Mouse (Mus musculus) neural tube, embryonic 10.5 days (tissue): ENCODE measurements around the gene Tmem120b.

Source experiments
- DNase-seq: peaks from one replicate; pipeline ENCODE4 v3.0.0-alpha.2; 2017; ENCODE audit warnings: low spot score; ENCODE audit errors: extremely low spot score

The Tmem120b gene

DNA sequence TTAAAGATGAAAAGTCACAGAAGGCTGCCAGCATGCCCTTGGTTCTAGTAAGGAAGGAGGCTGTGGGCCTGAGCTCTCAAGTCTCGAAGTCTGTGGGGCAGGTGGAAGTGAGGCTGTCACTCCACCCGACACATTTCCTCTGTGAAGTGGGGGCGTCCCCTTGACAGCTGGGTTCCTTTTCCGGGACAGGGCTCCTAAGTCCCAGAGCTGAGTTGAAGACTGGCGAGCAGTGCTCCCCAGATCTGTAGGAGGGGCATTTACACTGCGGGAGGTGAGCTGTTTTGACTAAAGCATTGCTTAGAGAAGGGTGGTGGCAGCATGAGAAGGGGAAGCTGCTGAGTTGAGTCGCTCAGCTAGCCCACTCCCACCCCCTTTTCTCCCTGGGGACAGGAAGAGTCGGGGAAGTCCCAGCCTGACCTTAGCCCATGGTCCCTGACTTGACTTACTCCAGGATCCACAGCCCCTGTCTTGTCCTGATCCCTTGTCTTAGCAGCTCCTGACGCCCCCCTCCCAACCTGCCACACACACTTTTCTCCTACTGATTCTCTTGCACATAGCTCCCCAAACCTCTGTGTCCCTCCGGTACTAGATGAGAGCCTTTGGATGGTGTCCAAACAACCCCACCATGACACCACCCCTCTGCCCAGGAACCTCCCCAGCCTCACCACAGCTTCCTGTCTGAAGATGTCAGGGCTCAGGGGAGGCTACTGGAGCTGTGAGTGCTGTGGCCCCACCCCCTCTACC, 60.4 kb downstream of the Tmem120b start:
- DNase-seq: no peak

DNA sequence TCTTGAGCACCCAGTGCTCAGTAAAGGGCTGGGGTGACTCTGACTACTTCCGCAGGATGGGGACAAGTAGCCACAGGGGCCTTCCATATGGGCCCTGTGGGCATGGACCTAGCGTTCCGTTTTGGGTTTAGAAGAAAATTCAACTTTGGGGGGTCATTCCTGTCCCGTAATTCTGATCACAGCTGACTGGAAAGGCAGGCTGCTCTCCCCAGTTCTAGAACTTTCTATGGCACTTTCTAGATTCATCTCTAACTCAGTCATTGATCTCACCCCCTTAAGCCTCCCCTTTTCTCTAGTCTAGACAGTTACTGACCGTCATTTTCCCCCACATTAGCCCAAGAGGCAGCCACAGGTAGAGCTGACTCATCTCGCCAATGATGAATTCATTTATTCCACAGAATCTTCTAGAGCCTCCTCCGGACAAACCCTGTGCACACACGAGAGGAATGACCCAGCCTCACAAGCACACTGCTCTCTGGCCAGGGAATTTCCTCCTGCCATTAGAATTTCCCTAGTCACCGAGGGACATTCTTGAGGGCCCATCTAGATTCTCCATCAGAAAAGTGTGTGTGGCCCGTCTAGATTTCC, 61.0 kb downstream of the Tmem120b start:
- no peak for DNase-seq

DNA sequence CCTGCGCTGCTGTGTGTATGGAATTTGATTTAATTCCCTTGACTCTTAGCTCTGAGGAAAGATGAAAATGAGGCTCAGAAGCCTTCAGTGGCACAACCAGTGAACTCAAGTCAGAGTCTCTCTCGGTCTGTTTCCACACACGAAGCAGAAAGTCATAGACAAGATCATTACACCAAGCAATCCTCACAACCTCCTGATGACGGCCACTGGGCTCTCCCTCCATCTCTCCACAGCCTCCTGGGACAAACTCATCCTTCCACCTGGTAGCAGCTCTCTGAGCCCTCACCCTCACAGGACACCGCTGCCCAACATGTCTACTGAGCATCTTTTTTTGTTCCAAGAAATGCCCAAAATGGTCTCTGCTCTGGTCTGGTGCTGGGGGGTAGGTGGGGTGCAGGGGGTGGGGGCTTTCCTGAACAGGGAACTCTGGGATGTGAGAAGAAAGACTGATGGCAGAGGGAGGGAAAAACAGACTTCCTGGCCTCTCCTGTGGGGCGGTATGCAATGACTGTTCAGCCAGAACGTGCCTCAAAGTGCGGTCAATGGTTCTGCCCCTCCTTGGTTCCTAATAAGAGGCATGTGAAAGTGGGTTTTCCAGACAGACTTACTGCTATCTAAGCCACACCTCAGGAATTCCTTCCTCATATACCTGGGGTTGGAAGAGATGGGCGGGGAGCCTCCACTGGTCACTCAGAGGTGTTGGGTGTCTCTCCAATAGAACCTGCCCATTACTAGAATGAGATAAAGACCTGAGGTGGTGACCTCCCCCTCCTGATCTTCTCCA, 62.0 kb downstream of the Tmem120b start:
- no peak for DNase-seq

DNA sequence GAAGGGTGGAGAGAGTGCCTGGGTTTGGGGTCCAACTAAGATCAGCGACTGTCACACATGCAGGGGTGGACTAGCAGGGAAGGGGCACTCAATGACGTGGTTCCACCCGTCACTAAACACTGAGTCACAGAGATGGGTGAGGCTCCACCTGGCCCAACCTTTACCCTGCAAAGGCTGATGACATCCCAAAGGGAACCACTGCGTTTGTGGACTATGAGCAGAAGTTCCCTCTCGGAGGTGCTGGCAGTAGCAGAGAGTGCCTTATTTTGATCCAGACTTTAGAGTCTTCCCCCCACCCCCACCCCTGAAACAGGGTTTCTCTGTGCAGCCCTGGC, 62.6 kb downstream of the Tmem120b start:
- no peak for DNase-seq

DNA sequence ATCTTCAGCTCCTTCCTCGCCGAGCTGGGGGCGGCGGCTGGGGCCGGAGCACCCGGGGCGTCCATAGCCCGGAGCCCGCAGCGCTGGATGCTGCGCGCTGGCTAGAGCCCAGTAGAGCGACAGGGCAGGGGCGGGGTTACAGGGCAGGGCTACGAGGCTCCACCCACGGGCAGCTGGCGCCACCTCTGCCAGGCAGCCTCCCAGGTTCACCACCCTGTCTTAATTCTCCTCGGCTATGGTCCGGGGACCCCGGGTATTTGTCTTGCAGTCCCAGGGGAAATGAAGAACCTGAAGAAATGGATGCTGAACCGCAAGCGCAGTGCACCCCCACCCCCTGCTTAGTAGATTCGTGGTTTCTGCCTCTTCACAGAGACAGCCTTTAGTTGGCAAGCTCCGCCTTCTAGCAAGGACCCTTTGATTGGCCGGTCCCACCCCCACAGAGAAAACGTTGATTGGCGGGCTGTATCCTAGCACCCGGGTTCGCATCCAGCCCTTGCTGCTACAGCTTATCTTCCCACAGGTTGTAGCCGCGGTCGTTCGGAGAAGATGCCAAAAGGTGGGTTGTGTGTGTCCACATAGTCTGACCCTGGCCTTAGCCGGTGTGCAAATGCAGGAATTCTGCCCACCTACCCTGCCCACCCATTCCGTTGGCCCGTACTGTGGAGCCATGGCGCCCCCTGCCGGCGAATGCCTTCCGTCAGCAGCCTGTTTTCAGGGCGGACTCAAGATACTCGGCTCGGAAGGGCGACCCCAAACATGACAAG, 64.3 kb downstream of the Tmem120b start, which contains the start of gene Rhof:
Gene Rhof, minus strand, starts transcription at position 385 of the 764 bp plus-strand sequence.
- DNase-seq: peak; percentile 83

DNA sequence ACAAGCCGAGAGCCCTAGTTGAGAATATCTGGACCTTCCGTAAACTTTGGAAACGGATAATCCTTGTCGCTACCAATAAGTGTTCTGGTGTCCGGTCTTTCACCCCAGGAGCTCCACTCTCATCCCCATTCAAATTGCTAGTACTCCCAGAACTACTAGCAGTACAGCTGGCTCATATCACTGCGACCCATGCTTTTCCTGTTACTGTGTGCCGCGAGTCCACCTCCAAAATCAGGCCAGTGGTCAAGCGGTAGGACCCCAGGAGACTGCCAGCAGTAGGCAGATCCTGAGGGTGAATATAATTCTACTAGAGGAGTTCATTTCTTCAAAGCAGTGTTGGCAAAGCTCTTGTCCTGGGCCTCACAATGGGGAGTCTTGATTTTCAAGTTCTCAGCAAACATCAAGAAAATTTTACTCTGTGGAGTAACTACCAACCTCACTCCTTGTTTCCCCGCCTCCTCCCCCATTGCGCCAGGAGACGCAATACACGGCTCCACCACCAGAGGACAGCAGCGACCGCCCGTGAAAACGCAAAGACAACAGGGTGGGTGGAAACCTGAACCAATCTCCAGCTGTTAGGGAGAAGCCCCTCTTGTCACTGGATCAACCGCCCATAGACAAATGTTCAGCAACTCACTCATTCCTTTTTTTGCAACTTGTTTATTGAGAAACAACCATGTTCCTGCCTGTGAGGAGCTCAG, 65.0 kb downstream of the Tmem120b start:
- DNase-seq: peak; percentile 93

DNA sequence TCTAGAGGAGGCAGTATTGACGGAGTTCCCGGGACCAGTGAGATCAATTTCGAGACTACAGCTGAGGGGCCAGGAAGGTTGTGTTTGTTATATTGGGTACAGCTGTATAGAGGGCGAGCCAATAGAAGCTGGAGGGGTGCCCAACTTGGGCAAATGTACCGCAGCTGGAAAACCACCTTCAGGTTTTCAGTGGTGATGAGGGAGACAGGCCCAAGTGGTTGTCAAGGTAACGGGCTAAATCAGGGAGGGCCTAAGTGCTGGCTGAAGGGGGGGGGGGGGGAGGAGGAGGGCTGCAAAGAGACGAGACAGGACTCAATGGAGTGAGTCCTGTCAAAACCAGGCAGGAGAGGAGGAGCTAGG, 65.5 kb downstream of the Tmem120b start:
- DNase-seq: no peak

DNA sequence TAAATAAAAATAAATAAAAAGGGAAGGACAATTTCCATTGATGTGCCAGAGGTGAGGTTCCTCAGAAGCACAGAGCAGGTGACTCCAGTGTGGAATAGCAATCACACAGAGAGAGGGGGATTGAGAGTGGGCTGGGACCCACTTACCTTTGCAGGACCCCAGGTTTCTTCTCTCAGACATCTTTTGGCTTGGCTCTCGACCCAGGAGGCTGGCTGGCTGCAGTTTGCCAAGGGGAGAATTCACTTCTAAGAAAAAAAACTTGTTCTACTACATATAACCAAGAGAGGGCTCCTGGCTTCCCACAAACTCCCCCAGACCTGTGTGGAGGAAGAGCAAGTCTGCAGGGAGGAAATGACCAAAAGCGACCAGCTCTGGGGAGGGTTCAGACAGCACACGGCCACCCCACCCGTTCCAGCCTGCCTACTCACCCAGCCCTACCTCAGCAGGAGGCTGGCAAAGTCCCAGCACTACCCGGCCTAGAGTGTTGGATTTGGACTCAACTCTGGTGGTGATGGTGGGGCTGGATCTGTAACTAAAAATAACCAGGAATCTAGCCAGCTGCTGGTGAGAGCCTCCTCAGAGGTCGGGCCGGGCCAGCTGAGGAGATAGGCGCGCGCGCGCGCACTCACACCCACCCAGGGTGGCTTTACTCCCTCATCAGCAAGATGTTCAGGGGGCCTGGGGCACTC, 66.1 kb downstream of the Tmem120b start:
- DNase-seq: no peak

DNA sequence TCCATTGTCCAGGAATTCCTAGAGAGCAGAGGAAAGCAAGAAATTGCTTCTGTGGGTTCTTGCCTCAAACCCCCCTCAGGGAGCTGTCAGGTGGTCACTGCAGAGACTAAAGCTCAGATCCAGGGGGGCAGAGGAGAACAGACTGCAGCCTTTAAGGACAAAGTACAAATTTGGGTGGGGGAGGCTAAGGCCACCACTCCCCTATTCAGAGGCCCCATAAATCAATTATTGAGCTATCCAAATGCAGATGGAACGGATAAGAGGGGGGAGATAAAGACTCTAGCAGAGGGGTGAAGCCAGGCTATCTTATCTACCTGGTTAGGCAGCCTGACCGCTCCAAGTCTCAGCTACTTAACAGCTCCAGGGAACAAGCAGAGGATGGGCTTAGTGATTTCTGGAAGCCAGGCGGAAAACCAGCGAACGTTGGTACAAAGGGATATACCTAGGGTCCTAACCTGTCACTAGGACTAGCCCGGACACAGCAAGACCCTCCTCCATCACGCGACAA, 66.7 kb downstream of the Tmem120b start:
- no peak for DNase-seq

DNA sequence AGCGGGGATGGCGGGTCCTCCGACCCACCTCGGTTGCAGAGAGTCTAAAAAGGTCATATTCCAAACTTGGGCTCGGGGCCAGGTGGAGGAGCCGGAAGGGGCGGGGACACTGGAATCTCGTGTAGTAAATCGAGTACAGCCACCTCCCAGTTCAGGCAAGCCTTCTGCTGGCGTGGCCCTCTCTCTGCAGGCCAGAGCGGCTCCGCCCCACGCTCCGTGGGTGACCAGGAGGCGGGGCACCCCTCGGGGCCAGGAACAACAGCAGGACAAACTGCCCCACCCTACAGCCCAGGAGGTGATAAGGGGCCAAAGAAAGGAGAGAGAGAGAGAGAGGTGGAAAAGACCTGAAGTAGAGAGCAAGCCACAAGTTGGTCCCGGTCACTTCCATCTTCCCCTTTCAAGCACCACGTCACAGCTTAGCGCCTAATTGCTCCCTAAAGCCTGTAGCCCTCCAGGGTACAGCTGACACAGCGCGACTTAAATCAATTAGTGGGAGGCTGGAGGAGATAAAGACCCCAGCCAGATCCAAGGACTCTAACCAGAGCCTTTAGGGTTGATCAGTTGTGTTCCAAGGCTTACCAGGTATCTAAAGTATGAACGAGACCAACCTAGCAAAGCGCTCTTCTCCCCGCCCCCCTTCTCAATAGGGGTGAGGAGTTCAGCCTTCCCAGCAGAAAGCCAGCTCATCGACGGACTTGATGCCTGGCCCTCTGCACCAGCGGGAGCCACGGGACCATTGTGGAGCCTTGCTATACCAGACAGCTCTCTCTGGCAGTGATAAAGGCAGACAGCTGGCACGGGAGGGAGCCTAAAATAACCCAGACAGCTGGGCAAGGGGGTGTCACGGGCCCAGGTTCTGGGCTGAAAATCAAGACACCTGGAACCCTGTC, 67.5 kb downstream of the Tmem120b start:
- peak; percentile 59 for DNase-seq

DNA sequence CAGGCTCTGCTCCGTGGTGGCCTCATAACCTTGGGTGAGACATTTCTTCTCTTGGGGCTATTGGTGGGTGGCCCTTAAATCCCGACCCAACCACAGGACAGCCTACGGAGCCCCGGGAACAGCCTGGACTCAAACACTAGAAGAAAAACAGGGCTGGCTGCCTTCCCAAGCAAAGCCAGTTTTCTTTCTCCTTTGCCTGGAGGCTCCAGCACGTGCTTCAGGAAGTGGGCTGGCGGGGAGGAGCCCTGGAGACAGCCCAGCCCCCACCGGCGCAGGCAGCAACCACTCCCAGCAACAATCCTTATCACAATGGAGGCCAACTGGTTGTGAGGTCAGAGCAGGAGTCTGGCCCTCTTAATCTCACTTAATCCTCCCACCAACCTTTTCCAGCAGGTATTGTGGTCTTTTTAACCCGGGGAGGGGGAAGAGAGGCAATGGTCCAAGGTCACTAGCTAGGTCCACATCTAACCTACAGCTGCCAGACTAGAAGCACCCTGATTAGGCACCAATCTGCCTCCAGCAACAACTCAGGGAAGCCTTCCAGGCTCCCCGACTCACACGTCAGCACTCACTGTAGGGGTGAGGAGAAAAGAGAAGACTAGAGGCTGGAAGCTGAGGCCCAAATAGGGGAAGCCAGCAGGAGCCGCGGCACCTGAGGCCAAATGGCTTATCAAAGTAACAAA, 68.3 kb downstream of the Tmem120b start:
- peak; percentile 75 for DNase-seq

DNA sequence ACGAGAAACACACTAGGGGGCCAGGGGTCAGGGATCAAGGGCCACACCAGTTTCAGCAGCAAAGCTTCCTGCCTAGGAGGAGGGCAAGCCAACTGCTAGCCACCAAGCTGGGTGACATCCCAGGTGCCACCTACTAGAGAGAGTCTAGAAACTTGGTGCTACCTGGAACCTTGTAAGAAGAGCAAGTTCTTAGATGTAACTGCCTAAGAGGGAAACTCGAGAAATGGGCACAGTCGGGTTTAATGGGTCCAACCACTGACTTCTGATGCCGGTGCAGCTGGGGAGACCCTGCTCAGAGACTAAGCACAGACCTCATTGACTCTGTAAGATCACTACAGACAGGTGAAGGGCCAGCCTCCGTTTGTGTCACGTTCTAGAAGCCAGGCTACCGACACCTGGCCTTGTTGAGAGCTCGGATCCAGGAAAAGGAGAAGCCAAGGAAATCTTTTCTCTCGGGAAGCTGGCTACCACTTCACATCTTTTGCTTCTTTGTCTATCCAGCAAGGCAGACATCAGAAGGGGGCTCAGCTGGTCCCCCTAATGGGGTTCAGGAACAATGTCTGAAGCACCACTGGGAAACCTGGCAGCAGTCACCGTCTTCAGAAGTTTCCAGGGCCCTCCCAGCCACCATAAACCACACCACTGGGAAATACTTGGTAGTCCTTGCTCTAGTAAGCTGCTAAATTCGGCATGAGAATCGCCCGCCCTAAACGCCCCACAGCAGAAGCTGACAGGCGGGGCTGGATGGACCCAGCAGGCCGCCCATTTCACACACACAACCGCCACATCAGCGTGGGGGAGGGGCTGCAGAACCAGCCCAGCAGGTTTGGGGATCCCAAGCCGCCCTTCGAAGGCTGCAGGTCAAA, 69.1 kb downstream of the Tmem120b start:
- DNase-seq: peak; percentile 79

DNA sequence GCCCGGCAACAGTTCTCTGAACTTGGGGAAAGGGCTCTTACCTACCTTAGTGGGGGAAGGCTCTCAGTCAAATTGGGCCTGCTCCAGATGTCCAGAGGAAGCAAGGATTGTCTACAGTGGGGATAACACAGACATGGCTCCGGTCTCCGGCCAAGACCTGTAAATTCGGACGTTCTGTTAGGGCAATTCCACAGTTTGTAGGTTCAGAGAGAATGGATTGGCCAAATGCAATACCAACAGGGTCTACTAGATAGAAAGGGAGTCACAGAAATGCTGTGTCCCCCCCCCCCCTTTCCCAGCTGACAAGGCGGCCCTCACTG, 69.7 kb downstream of the Tmem120b start:
- DNase-seq: no peak

DNA sequence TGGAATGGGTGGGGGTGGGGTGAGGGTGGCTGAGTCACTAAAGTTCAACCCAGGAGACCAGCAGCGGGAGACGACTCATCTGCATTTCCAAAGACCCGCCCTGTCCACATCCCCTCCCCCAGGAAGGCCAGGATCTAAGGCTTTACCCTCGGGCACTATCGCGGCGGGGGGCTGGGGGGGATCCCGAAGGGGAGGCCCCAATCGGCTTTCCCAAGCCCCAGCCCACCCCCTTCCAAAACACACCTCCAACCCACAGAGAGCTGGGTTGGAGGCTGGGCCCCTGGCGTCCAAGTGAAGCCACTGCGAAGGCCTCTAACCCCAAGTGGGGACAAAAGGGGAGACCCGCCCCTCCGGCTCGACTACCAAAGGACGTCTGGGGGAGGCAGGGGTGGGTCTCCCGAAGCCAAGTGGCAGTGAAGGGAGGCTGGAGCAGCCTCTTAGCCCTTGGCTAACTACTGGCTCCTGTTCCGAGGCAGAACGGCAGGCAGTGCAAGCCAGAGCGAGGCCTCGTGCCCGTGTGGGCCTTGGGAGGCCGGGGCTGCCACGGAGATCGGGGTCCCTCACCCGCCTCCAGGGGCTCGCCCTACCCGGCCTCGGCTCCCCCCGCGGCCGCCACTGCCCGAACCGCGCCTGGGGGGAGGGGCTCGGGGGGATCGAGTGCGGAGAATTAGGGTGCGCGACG, 70.2 kb downstream of the Tmem120b start:
- DNase-seq: peak; percentile 91

DNA sequence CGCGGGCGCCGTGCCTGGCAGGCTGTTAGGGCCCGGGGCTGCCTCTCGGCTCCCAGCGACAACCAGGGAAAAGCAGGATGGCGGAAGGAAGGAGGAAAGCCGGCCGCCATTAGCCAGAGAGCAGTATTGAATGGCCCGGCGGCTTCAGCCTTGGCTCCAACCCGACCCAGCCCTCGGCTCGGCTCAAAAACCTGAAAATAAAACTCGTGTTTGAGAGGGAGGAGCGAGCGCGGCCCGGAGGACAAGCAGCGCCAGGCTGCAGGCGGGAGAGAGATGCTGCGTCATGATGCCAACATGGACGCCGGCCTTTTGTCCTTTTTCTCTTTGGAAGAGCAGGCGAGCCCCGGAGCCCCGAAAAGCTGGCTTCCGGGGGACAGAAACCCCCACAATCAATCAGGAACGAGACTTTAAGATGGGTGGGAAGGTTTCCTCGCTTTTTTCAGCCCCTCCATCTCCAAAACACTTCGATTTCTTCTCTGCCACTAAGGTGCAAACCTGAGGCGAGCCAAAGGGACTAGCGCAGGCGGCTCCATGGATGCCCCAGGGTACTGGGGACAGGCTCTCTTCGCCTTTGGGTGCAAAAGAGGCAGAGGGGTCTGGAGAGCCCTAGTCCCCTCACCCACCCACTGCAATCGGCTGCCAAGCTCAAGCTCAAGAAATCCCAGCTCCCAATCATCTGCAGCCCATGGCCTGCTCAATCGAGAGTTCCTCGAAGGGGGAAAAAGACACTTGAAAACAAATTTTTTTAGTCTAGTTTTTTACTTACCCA, 70.9 kb downstream of the Tmem120b start:
- peak; percentile 84 for DNase-seq

DNA sequence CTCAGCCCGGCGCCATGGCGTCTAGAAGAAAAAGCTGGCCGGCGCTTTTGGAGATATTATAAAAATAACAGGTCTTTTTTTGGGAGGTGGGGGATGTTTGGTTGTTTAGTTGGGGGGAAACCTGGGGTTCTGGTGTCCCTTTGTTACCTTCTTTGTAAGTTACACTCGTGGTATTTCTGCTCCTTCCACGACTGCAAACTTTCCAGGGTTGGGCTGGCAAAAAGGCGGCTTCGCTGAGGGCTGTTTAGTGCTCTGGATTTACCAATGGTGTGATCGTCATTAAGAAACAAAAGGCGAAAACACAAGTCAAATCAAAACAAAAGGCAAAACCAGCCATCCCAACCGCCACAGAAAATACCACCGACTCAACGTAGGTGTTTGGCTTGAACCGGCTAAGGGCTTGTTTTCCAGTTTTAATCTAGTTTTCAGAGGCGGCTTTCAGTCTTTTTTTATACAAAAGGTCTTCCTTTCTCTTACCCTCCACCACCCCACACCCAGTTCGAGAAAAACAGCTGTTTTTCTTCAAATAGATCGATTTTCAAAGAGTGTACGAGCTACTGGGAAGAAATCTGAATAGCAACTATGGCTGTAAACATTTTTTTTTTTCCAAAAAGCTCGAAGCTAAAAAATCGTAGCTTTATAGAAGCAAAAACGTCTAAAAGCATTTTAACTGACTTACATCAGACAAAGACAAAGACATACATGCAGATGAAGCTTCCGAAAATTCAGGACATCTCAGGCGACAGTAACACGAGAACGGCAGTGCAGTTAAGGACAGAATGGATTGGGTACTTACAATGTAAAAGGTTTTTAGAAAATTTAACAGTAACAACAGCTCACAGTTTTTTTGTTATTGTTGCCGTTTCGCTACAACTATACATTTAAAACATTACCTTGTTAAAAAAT, 71.8 kb downstream of the Tmem120b start:
- DNase-seq: peak; percentile 58
